ENCODE assay signal across 10 mouse cellular contexts in genomic region chr16:45676462-45676861, GRCm38 (mm10). TPM values are rescaled to one million over a fixed set of nuclear protein-coding genes. Genes with fewer than 3 reads are reported as not detected.
DNase-seq lines count a peak whose midpoint lies in the region; ATAC-seq and TF ChIP-seq lines count a peak whose summit lies in the region.
"Had no signal": no experiment of that assay in that cellular context is flagged by ENCODE, and none has a peak within 500 bp of the region (broad histone marks: within the 10 kb centered on the region; RNA-seq: fewer than 3 reads in every experiment).

No protein-coding gene starts in this region.

- H3K27ac ChIP-seq in lung, postnatal 0 days (ENCODE audit: low read length): no peak overlapping the region
- H3K27ac ChIP-seq: limb, embryonic 12.5 days had no signal

- ATAC-seq in frontal cortex, adult (ENCODE audit: low TSS enrichment): peak; percentile 91
- no peak for ATAC-seq in lung, postnatal 0 days

- 10% methylated on average over 1 of the region's 1 CpGs for WGBS in lung, postnatal 0 days
- 8% methylated on average over 1 of the region's 1 CpGs for WGBS in lung, adult 2 months

- no peaks in the 10 kb centered on the region for H3K27me3 ChIP-seq in lung, postnatal 0 days (replicated peaks; ENCODE audit: insufficient read depth, low read length)
- H3K27me3 ChIP-seq: limb, embryonic 12.5 days had no signal

- TF ChIP-seq POLR2A in lung, adult 2 months (IDR thresholded peaks at IDR 0.05; ENCODE audit: borderline replicate concordance, extremely low read depth, low read depth, low read length): no peak

- H3K9me3 ChIP-seq in lung, postnatal 0 days (ENCODE audit: low read length): no peaks in the 10 kb centered on the region
- H3K9me3 ChIP-seq: limb, embryonic 12.5 days had no signal

- no peak overlapping the region for H3K9ac ChIP-seq in lung, postnatal 0 days (replicated peaks; ENCODE audit: low read depth)
- H3K9ac ChIP-seq: limb, embryonic 12.5 days had no signal

- H3K4me3 ChIP-seq in lung, postnatal 0 days (ENCODE audit: low read depth, low read length): no peak overlapping the region
- no peak overlapping the region for H3K4me3 ChIP-seq in lung, adult 2 months (replicated peaks; ENCODE audit: extremely low read depth, low read depth, low read length)
- H3K4me3 ChIP-seq: limb, embryonic 12.5 days had no signal

- DNase-seq in frontal cortex, postnatal 25 days (ENCODE audit: low spot score in 2 of 2): no peak
- peak; percentile 62 for DNase-seq in lung, postnatal 0 days (ENCODE audit: low spot score)
- no peak for DNase-seq in lung, adult 2 months
- peak; percentile 34 for DNase-seq in ZHBTc4 (ENCODE audit: low read depth, low spot score)
- peak; percentile 18 for DNase-seq in mesoderm, embryonic 11.5 days (ENCODE audit: low read depth, low spot score)
- DNase-seq in gastrocnemius, postnatal 4 days (ENCODE audit: low spot score in 2 of 2): no peak
- DNase-seq in right cerebral cortex, postnatal 10 days (ENCODE audit: low spot score in 2 of 2): no peak
- DNase-seq: heart, postnatal 4 days had no signal

- H3K4me2 ChIP-seq in lung, postnatal 0 days (replicated peaks; ENCODE audit: low read depth, low read length): no peak overlapping the region
- H3K4me2 ChIP-seq: limb, embryonic 12.5 days had no signal

- H3K36me3 ChIP-seq in lung, postnatal 0 days (ENCODE audit: insufficient read depth, low read length): no peaks in the 10 kb centered on the region
- H3K36me3 ChIP-seq: limb, embryonic 12.5 days had no signal

- TF ChIP-seq CTCF in lung, postnatal 0 days (IDR thresholded peaks at IDR 0.05): peak; percentile 74
- TF ChIP-seq CTCF in lung, adult 2 months (IDR thresholded peaks at IDR 0.05; ENCODE audit: insufficient read depth, low read length): no peak

- H3K4me1 ChIP-seq in lung, postnatal 0 days (ENCODE audit: insufficient read depth, low read depth, low read length): no peaks in the 10 kb centered on the region
- no peaks in the 10 kb centered on the region for H3K4me1 ChIP-seq in lung, adult 2 months (ENCODE audit: control insufficient read depth, insufficient read depth, low read length)
- H3K4me1 ChIP-seq: limb, embryonic 12.5 days had no signal

- no peak for TF ChIP-seq EP300 in lung, postnatal 0 days (IDR thresholded peaks at IDR 0.05)

RNA-seq across cellular contexts. Expression of gene Tmprss7, which starts 17.0 kb away (rescaled TPM):
- polyA plus RNA-seq in lung, postnatal 0 days (2015; fragmentation: Nextera tagmentation; extraction: Ambion mirVana): 0.10 and 0.13 TPM in 2 replicates
- polyA plus RNA-seq in lung, adult 2 months (2012; rRNA removed): 0.06 TPM in 1 of 2 replicates, not detected in the other
- total RNA-seq in gastrocnemius, postnatal 4 days (2021): not detected
- total RNA-seq: heart, postnatal 4 days had no signal

RNA-seq across cellular contexts. Expression of gene BC016579, which starts 22.6 kb away (rescaled TPM):
- polyA plus RNA-seq in lung, postnatal 0 days (2015; fragmentation: Nextera tagmentation; extraction: Ambion mirVana): 0.30 and 0.31 TPM in 2 replicates
- 0.05 and 0.17 TPM in 2 replicates for polyA plus RNA-seq in lung, adult 2 months (2012; rRNA removed)
- total RNA-seq in gastrocnemius, postnatal 4 days (2021): not detected
- total RNA-seq: heart, postnatal 4 days had no signal

RNA-seq across cellular contexts. Expression of gene Tagln3, which starts 47.9 kb away (rescaled TPM):
- polyA plus RNA-seq in lung, postnatal 0 days (2015; fragmentation: Nextera tagmentation; extraction: Ambion mirVana): 0.53 and 0.76 TPM in 2 replicates
- polyA plus RNA-seq in lung, adult 2 months (2012; rRNA removed): 0.58 and 1.1 TPM in 2 replicates
- under 1 TPM; 0.44 TPM for total RNA-seq in gastrocnemius, postnatal 4 days (2021)

Comparison
In these comparisons a context has a peak if more than half of its experiments do, and no peak if none do; other contexts are left out.
1. DNase-seq: peak in lung, postnatal 0 days (single experiment), ZHBTc4 (single experiment) and mesoderm, embryonic 11.5 days (single experiment); none in frontal cortex, postnatal 25 days (0 of 2), lung, adult 2 months (single experiment), gastrocnemius, postnatal 4 days (0 of 2) and right cerebral cortex, postnatal 10 days (0 of 2).